Mouse (Mus musculus): ENCODE results near the gene Sema3g. TPM values are rescaled to one million over a fixed set of nuclear protein-coding genes. Genes with fewer than 3 reads are reported as not detected.

Sema3g gene
- total RNA-seq, 1 experiment from 2014 or later = 6.3 TPM

Other genes with a start within 250 kb of the Sema3g start
- 42.0 and 56.9 TPM in 2 replicates for gene Glt8d1, start 216.5 kb upstream of the Sema3g start, total RNA-seq (2021)
- gene Spcs1, start 216.2 kb upstream of the Sema3g start, total RNA-seq (2021) = 250 and 265 TPM in 2 replicates
- gene Pbrm1, start 198.7 kb upstream of the Sema3g start, total RNA-seq (2021) = 49.9 and 66.0 TPM in 2 replicates
- 60.8 and 110 TPM in 2 replicates for gene Gnl3, start 198.7 kb upstream of the Sema3g start, total RNA-seq (2021)
- 67.9 and 77.7 TPM in 2 replicates for gene Smim4, start 88.9 kb upstream of the Sema3g start, total RNA-seq (2021)
- gene Nt5dc2, start 86.8 kb upstream of the Sema3g start, total RNA-seq (2021) = 33.5 and 39.5 TPM in 2 replicates
- gene Stab1, start 49.2 kb upstream of the Sema3g start, total RNA-seq (2021) = 62.2 and 79.5 TPM in 2 replicates
- gene Tnnc1, start 9.5 kb upstream of the Sema3g start, total RNA-seq (2021) = 1.9 TPM in 1 of 2 replicates, not detected in the other
- gene Nisch, start 914 bp upstream of the Sema3g start, total RNA-seq (2021) = 393 and 398 TPM in 2 replicates
- 7.6 and 11.0 TPM in 2 replicates for gene Phf7, start 33.5 kb downstream of the Sema3g start, total RNA-seq (2021)
- gene Bap1, start 33.6 kb downstream of the Sema3g start, total RNA-seq (2021) = 62.6 and 65.9 TPM in 2 replicates
- gene Dnah1, start 106.0 kb downstream of the Sema3g start, total RNA-seq (2021) = 1.0 and 1.6 TPM in 2 replicates
- 51.2 and 51.7 TPM in 2 replicates for gene Capn7, start 118.8 kb downstream of the Sema3g start, total RNA-seq (2021)
- 112 and 134 TPM in 2 replicates for gene Sh3bp5, start 218.2 kb downstream of the Sema3g start, total RNA-seq (2021)

Data from adrenal gland, postnatal 25 days (tissue).